Mouse (Mus musculus): ENCODE results near the gene Zbtb16.

Zbtb16 gene

DNA sequence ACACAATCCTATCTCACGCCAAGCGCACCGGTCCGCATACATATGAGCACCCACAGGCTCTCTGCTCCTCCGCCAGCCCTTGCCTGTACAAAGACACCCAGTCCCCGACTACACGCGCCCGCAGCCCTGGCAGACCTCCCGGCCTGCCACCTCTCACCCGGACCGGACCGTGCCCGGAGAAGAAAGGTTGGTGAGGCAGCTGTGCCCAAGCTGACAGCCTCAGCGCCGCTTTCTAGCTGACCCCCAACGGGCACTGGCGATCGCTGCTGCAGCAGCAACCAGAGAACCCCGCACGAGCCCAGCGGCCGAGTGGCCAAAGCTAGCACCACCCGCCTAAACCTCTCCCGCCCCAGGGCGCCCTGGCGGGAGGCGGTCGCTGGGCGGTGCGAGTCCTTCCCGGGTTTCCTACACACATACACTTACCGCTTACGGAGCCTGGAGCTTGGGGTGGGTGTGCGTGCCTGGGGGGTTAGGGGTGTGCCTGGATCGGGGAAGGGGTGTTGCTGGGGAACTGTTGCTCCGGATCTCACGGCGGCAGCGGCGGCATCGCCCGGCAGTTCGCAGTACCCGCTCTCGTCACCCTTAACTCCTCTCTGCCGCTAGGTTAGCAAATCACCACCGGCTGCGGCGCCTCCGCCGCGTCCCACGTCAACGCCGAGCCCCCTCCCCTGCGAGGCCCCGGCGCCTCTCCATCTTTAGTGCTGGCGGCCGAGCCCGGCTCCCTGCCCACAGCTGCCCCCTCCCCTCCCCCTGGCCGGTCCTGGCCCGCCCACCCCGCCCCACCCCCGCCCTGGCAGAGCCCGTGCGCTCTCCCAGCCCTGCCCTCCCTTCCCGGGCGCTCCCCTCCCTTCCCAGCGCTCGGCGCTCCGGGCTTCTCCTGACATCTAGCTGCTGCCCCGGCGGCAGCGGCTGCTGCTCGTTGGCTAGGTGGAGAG, at the start of gene Zbtb16:
Gene Zbtb16, minus strand, starts transcription at position 592 of the 935 bp plus-strand sequence.
- peak; percentile 78 to 94 for DNase-seq

- no peak for DNase-seq
Measured at GRCm38 (mm10) chr9:48872896-48873295, 36.9 kb upstream of the Zbtb16 start.

GRCm38 (mm10) chr9:48866523-48867121, 30.6 kb upstream of the Zbtb16 start:
- no peak for DNase-seq

DNA sequence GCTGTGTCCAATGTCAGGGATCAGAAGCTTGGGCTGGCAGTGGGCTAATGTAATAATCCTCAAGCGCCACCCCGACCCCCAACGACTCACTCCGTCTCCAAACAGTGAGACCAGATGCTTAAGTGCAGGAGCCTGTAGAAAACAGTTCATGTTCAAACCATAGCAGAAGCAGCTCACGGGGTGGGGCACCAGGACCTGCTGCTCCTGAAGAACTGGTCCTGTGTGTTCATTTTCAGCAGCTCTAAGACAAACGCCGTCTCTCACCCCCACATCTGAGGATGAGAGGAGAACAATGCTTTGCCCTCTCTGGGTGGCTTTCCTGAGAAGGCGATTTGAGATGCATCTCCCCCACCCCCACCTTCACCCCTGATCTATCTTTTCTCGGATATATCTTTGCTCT, 29.2 kb upstream of the Zbtb16 start:
- DNase-seq = no peak

DNA sequence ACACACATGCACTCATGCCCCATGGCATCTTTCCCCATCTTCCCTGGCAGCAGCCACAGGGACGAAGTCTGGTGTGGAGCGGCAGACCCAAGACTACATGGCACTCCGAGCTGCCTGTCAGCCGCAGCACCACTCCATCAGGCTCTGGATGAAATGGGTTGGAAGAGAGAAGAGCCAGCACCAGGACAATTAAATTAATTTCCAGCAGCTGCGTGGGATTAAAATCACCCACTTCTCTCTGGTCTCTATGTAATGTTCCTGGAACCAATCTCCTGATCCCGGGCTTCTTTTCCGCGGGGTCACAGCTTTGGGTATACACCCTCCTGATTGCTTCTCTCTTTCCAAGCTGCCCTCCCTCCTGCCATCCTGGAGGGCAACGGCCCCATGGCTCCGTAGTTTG, 25.5 kb upstream of the Zbtb16 start:
- DNase-seq = no peak

DNA sequence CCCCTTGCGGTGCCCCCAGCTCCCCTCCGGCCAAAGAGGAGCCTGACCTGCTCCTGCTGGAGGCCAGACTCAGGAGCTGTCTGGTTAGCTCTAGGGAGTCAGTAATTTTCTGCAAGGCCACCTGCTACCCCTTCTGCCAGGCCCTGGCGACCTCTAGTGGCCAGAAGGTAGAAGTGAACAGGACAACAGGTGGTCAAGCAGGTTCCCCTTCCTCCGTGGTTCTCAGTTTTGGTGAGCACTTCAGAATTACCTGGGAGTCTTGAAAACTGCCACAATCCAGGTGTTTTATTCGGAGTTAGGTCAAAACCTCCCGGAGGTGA, 24.5 kb upstream of the Zbtb16 start:
- DNase-seq = peak; percentile 79 to 85

- DNase-seq = no peak
Measured at GRCm38 (mm10) chr9:48859828-48860525, 24.0 kb upstream of the Zbtb16 start.

- DNase-seq = no peak
Measured at GRCm38 (mm10) chr9:48857944-48858343, 21.9 kb upstream of the Zbtb16 start.

GRCm38 (mm10) chr9:48856240-48856639, 20.2 kb upstream of the Zbtb16 start:
- no peak for DNase-seq

- DNase-seq = no peak
Measured at GRCm38 (mm10) chr9:48849531-48849930, 13.5 kb upstream of the Zbtb16 start.

DNA sequence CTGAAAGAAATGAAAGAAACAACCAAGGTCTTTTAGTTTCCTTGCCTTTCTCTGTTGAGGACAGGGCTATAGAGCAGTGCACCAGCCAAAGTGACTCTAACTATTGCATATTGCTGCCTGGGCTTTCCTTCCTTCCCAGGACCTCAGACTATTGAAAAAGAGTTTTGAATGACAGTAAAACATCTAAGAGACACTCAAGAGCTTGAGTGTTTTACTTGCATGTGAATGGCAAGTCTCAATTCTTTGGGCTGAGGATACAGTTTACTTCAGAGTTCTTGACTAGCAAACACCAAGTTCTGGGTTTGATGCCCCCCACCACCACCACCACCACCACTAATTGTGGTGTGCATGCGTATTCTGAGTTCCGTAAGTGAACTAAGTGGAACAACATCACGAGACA, 3.5 kb upstream of the Zbtb16 start:
- no peak for DNase-seq

- no peak for DNase-seq
Measured at GRCm38 (mm10) chr9:48838346-48838745, 2.3 kb upstream of the Zbtb16 start.

DNA sequence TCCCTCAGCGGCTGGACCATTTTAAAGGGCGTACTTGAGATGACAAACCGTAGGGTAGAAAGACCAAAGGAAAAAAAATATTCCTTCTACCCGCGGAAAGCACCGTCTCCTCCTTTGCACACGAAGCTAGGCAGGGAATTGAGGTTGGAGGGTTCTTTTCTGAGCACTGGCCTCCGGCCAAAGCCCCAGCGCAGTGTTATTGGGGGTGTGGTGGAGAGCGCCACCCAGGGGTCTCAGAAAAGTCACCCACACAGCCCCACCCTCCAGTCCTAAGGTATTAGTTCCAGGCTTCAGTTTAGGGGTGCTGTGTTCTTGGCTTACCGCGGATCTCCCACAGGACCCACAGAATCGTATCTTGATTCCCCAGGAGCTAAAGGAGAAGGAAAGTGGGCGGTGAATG, 1.2 kb upstream of the Zbtb16 start:
- DNase-seq = peak; percentile 41 to 71

DNA sequence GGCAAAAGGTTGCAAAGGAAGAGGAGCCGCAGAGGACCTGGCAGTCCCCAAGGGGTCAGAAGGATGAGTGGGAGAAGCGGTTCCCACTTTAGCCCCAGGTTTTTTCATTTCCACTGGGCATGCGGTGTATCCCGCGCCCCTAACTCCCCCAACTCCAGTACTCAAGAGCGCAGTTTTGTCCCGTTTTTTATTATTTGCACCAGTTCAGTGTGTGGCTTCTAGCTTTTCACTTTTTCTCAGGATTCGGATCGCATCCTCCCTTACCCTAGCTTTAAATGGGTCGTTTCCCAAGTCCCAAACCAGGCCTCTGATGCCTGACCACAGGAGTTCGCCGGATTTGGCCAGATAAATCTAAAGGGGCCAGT, 526 bp upstream of the Zbtb16 start:
- no peak for DNase-seq

GRCm38 (mm10) chr9:48834541-48835411, 1.2 kb downstream of the Zbtb16 start:
- peak; percentile 28 to 59 for DNase-seq

DNA sequence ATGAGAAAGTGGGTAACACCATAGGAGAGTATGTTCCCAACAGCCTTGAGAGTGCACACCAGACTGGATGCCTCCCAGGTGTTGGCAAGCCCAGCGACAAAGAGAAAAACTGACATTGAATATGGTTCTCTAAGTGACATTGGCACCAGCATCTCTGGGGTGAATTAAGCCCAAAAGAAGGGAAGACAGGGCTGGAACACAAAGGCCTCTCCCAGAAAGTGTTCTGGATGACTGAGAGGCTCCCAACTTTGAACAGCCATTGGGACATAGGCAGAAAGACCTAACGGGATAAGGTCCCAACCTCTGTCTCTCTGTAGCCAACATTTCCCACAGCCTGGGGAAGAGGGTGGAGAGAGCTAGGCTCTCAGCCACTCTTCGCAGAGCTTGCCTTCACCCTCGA, 2.0 kb downstream of the Zbtb16 start:
- no peak for DNase-seq

GRCm38 (mm10) chr9:48833493-48833892, 2.5 kb downstream of the Zbtb16 start:
- no peak for DNase-seq

DNA sequence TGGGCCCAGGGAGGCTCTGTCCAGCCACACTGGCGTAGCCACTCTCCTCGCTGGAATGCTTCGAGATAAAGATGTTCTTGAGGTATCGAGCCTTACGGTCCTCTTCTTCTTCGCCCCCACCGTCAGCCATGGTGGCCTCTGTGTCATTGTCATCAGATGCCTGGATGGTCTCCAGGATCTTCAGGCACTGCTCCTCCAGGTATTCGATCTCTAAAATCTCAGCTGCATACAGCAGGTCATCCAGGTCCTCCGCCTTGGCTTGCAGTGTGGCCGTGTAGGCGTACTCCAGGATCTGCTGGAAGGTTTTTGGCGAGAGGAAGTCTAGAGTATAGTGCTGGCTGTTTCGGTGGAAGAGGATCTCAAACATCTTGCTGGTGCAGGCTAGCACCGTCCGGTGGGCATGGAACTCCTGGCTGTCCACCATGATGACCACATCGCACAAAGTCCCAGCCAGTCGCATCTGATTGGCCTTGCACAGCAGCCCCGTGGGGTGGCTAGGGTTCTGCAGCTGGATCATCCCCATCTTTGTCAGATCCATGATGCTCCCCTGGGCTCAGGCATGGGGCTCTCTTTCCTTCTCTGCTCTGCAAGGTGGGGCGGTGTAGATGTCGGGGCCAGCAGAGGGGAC, 3.4 kb downstream of the Zbtb16 start:
- no peak for DNase-seq

- no peak for DNase-seq
Measured at GRCm38 (mm10) chr9:48831560-48832460, 4.2 kb downstream of the Zbtb16 start.

GRCm38 (mm10) chr9:48828839-48829238, 7.2 kb downstream of the Zbtb16 start:
- DNase-seq = no peak

- no peak for DNase-seq
Measured at GRCm38 (mm10) chr9:48826377-48826889, 9.6 kb downstream of the Zbtb16 start.
